Mouse (Mus musculus) intestine, postnatal 0 days (tissue): Measurements from ENCODE around the gene Gkn2. TPM values are rescaled to one million over a fixed set of nuclear protein-coding genes. Genes with fewer than 3 reads are reported as not detected.

ENCODE experiments used
- ATAC-seq: fragments of 200-750 bp; cut with Nextera tagmentation; 2 replicates; pipeline ENCODE4 v1.8.0; 2017; ENCODE audit warnings: mild to moderate bottlenecking, moderate TSS enrichment, moderate library complexity
- H3K27ac ChIP-seq: fragments of 300-500 bp; sonication (generic); 2 replicates; pipeline ENCODE4 v1.5.1; 2014; ENCODE audit warnings: mild to moderate bottlenecking, low read depth, low read length, moderate library complexity
- H3K27me3 ChIP-seq: fragments of 300-500 bp; sonication (generic); replicated peaks from 2 replicates; pipeline ENCODE4 v1.6.1; 2014; ENCODE audit warnings: low read length, mixed read lengths; ENCODE audit not compliant: control insufficient read depth, insufficient read depth
- H3K36me3 ChIP-seq: fragments of 300-500 bp; sonication (generic); 2 replicates; pipeline ENCODE4 v1.6.1; 2014; ENCODE audit warnings: mild to moderate bottlenecking, moderate library complexity; ENCODE audit not compliant: control insufficient read depth, insufficient read depth
- H3K4me1 ChIP-seq: fragments of 300-500 bp; sonication (generic); replicated peaks from 2 replicates; pipeline ENCODE4 v1.6.1; 2014; ENCODE audit warnings: antibody characterized with exemption, low read length, mixed read lengths; ENCODE audit not compliant: control insufficient read depth, insufficient read depth
- H3K4me2 ChIP-seq: fragments of 300-500 bp; sonication (generic); replicated peaks from 2 replicates; pipeline ENCODE4 v1.6.1; 2014; ENCODE audit warnings: low read depth, mild to moderate bottlenecking, moderate library complexity
- H3K4me3 ChIP-seq: fragments of 300-500 bp; sonication (generic); 2 replicates; pipeline ENCODE4 v1.5.1; 2014; ENCODE audit warnings: low read depth, low read length
- H3K9ac ChIP-seq: fragments of 300-500 bp; sonication (generic); 2 replicates; pipeline ENCODE4 v1.6.1; 2014; ENCODE audit warnings: mild to moderate bottlenecking, low read depth, low read length
- H3K9me3 ChIP-seq: fragments of 300-500 bp; sonication (generic); 2 replicates; pipeline ENCODE4 v1.6.1; 2016; ENCODE audit warnings: mixed run types; ENCODE audit not compliant: control insufficient read depth
- CTCF ChIP-seq: sonication (generic); IDR thresholded peaks from 2 replicates; pipeline ENCODE4 v1.5.1; 2016; ENCODE audit warnings: low read depth, mild to moderate bottlenecking, control low read depth, antibody characterized with exemption, moderate library complexity
- WGBS: fragments of 180-500 bp; shearing (Covaris S2); extraction: QIAGEN DNeasy Blood & Tissue Kit; methylation state at CpG from one replicate; pipeline ENCODE4 v1.1.7; 2014; 5-methylcytosine and 5-hydroxymethylcytosine counted together
- polyA plus RNA-seq: library from polyadenylated mRNA; unstranded; fragments of >200 nt; fragmentation: Nextera tagmentation; extraction: Ambion mirVana; gene quantifications from 2 replicates; pipeline ENCODE4 v1.2.1, GENCODE M21; 2015

The Gkn2 gene
- polyA plus RNA-seq, 1 experiment from 2014 or later, result 7.5 TPM

DNA sequence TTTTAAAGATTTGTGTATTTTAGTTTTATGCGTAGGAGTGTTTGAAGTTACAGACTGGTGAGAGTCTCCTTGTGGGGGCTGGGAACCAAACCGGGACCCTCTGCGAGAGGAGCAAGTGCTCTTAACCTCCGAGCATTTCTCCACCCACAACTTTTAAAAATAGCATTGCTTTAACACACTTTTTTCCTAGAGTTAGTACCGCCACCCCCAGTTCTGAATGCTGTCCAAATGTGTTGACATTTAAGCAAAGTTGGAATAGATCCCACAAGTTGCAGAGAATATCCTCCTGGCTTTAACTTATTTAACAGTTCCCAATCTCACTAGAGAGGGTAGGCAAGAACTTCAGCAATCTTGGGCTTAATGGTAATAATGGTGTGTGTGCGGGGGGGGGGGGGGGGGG is 11.6 kb downstream of the Gkn2 start:
- 0 out of 2 replicates have a peak overlapping the region, but pooled peaks have one; percentile 17 for H3K4me3 ChIP-seq
- no peaks in the 10 kb centered on the region for H3K9me3 ChIP-seq
- WGBS, result 54% methylated on average over 6 of the region's 6 CpGs
- no peak overlapping the region for H3K27ac ChIP-seq
- H3K27me3 ChIP-seq, result peaks cover 10% of the 10 kb centered on the region; the same call in 1 of the 2 replicates
- H3K4me1 ChIP-seq, result no peaks in the 10 kb centered on the region; the same call in 1 of the 2 replicates
- ATAC-seq, result no peak
- H3K4me2 ChIP-seq, result peak overlapping the region; percentile 56
- no peaks in the 10 kb centered on the region for H3K36me3 ChIP-seq
- TF ChIP-seq CTCF, result no peak
- no peak overlapping the region for H3K9ac ChIP-seq

DNA sequence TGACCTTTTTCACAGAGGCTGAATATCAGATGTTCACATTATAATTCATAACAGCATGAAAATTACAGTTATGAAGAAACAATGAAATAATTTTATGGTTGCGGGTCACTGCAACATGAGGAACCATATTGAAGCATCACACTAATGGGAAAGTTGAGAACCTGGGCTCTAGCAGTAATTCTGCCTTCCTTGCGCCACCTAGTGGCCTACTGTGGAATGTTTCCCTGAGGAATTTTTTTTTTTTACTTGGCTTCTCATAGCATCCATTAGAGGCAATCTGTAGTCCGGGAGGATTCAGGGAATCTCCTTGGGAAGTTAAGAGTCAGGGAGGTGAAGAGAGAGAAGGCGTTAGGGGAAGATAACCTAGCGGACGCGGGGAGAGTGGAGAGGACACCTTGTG is 13.0 kb downstream of the Gkn2 start:
- Histone ChIP-seq H3K4me1 (no peaks in the 10 kb centered on the region; the same call in 1 of the 2 replicates), H3K4me3 (no peak overlapping the region), H3K9ac (no peak overlapping the region), H3K4me2 (no peak overlapping the region), H3K27ac (no peak overlapping the region), H3K27me3 (peaks cover 5% of the 10 kb centered on the region; the same call in 1 of the 2 replicates), H3K9me3 (no peaks in the 10 kb centered on the region), H3K36me3 (no peaks in the 10 kb centered on the region)
- WGBS, result 10% methylated on average over 7 of the region's 7 CpGs
- no peak for ATAC-seq
- peak; percentile 93 for TF ChIP-seq CTCF

DNA sequence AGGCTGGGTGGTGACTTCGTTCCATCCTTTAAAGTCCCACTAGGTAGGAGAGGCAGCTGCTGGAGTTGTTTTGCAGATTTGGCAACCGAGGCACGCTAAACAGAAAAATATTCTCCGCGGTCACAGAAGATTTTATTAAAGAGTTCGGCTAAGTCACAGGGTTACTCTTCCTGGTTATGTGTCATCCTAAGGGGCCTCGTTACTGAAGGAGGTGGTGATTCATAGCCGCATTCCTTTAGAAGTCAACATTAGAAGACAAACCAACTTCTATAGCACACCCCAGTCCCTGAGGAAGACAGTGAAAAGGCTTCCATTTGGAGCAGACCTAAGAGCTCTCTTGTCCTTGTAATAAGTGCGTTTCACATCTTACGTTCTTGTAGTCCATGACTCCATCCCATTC is 13.5 kb downstream of the Gkn2 start:
- ATAC-seq, result no peak
- WGBS, result 82% methylated on average over 10 of the region's 10 CpGs
- TF ChIP-seq CTCF, result no peak

DNA sequence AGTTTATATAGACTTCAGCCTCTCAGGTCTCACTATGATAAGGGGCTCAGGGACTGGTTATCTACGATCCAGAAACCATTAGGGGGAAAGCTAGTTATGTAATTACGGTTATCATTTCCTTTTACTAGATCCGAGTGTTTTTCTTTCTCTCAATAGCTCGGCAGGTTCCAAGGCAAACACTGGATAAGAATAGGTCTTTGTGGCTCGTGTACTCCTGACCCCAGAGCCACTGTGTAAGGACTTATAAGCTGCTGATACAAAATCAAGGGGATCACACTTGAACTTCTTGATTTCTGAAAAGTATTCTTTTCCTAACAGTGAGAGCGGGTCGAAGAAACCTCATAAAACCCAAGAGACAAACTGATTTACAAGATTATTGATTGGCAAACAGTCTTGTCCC is 15.7 kb downstream of the Gkn2 start, which contains the start of gene Gkn3:
Gkn3 (minus strand) TSS at position 59 of the 400 bp plus-strand sequence.
- no peak for TF ChIP-seq CTCF
- no peak within 1 kb of the TSS for H3K4me2 ChIP-seq
- WGBS, result 27% methylated on average over 7 of the region's 7 CpGs
- no peak within 1 kb of the TSS for H3K4me3 ChIP-seq
- peak; percentile 37; the same call in 1 of the 2 replicates for ATAC-seq
- H3K9ac ChIP-seq, result no peak within 1 kb of the TSS
- no peaks in the 10 kb centered on the region; the same call in none of the 2 replicates for H3K4me1 ChIP-seq
- no peaks in the 10 kb centered on the region for H3K9me3 ChIP-seq
- no peak within 1 kb of the TSS for H3K27ac ChIP-seq
- no peaks in the 10 kb centered on the region for H3K27me3 ChIP-seq
- H3K36me3 ChIP-seq, result no peaks in the 10 kb centered on the region

More for the DNA sequence above, 13.5 kb downstream of the Gkn2 start:
- Histone ChIP-seq H3K9ac (no peak overlapping the region), H3K4me2 (no peak overlapping the region), H3K36me3 (no peaks in the 10 kb centered on the region), H3K4me1 (no peaks in the 10 kb centered on the region; the same call in 1 of the 2 replicates), H3K27me3 (peaks cover 5% of the 10 kb centered on the region; the same call in 1 of the 2 replicates), H3K27ac (no peak overlapping the region), H3K4me3 (no peak overlapping the region), H3K9me3 (no peaks in the 10 kb centered on the region)

DNA sequence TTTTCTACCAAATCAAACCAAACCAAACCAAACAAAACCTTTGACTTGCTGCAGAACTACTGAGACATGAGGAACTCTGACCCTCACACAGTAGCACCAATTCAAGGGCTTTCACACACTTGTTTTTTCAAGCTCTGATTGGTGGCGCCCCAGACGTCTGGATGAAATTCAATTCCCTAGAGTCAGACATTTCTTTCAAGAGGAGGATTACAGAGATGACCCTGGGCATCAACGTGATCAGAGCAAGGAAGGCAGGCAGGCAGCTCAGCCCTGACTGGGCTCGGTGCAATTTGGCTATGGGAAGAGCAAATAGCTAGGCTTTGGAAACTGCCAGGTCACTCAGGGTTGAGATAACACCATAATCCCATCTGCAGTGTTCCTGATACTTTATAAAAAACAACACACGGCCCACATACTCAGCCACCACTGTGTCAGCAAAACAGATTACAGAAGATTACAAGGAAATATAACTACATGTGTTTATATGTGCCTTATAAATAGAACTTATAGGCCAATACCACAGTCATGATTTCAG is 16.4 kb downstream of the Gkn2 start:
- Histone ChIP-seq H3K4me2 (no peak overlapping the region), H3K4me3 (no peak overlapping the region), H3K36me3 (no peaks in the 10 kb centered on the region), H3K9me3 (no peaks in the 10 kb centered on the region), H3K9ac (no peak overlapping the region), H3K27me3 (no peaks in the 10 kb centered on the region), H3K4me1 (no peaks in the 10 kb centered on the region; the same call in 1 of the 2 replicates), H3K27ac (no peak overlapping the region)
- WGBS, result 17% methylated on average over 5 of the region's 5 CpGs
- ATAC-seq, result no peak
- no peak for TF ChIP-seq CTCF

DNA sequence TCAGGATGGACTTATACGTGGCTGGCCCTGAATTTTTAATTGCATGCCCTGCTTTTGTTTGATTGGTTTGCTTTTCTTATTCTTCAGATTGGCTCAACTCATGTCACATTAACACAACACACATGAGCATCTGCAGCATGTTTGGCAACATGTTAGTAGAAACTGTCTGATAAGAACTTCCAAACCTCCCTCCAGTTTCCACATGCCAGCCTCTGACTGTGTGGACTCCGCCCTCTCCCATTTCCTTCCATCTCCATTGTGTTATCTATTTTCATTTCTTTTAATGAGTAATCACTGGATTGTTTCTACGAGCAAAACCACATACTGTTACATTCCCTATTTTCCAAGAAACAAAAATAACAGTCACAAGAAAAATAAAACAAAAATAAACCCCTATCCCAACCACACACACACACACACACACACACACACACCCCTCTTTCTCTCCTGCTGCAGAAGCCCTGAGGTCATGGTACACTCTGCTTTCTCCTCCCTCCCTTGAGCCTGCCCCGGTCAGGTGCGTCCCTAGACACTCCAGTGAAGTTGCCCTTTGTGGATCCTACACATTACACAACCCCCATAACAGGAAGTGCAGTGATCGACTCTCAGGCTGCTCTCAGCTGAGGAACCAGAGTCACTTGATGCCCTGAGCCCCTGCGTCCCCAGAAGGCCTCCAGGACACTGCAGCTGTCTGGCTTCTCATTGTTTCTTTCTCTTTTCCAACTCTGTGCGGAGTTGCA is 20.5 kb downstream of the Gkn2 start:
- Histone ChIP-seq H3K4me2 (0 out of 2 replicates have a peak overlapping the region, but pooled peaks have one; percentile 27), H3K36me3 (no peaks in the 10 kb centered on the region), H3K27me3 (no peaks in the 10 kb centered on the region), H3K9ac (no peak overlapping the region), H3K9me3 (no peaks in the 10 kb centered on the region), H3K4me1 (no peaks in the 10 kb centered on the region; the same call in 1 of the 2 replicates), H3K4me3 (no peak overlapping the region), H3K27ac (no peak overlapping the region)
- ATAC-seq, result peak; percentile 96
- 36% methylated on average over 8 of the region's 8 CpGs for WGBS
- TF ChIP-seq CTCF, result no peak
